Mouse (Mus musculus): ENCODE measurements around the gene Cmtr1.
A peak's percentile ranks its signal among the peaks of the same experiment; 100 is the strongest.

Cmtr1 gene

DNA sequence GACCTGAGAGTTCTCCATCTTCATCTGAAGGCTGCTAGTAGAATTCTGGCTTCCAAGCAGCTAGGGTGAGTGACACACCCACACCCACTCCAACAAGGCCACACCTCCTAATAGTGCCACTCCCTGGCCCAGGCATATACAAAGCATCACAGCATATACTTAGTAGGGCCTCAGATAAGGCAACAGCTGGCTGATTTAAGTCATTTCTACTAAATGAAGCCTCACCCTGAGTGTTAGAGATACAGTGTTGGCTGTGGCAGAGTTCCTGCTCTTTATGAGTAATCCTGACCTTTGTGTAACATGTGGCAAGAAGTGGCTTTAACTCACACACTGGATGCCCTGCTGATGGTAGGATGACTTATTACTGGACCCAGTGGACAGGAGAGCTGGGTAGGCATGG, 9.5 kb downstream of the Cmtr1 start:
- no peak for DNase-seq

DNA sequence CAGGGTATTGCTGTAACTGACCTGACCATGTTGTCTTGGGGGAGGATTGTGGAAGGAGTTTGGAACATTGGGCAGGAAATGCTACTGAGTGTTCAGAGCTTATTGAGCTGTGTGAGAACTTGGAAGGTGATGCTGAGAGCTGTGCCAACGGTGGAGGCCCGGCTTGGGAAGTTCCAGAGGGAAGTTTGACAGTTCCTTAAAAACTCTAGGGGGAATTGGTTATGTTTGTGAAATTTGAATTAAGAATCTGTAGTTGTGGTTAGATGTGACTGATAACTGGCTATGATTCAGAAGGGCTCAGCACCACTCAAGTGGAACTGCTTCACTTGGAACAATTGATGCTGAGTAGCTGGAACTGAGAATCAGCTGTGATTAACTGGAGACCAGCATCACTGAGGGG, 10.6 kb downstream of the Cmtr1 start:
- DNase-seq: no peak

GRCm38 (mm10) chr17:29673325-29673724, 12.9 kb downstream of the Cmtr1 start:
- DNase-seq: no peak

DNA sequence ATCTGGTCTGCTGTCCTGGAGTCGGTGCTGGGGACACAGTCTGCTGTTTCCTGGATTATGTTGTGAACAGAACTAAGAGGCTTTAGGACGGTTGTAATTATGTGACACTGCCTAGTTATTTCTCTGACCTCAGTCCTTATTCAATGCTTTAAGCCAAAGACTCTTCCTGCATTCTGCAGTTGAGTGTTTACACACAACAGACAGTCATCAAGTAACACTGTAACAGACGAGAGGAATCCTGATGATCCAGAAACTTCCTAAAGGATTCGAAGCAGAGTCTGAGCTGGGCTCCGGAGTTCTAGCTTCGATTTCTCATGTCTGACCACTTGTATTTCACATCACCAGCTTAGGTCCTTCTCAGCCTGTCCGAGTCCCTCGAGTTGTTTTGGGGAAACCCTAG, 18.1 kb downstream of the Cmtr1 start:
- DNase-seq: no peak

- DNase-seq: peak; percentile 47 to 58
Measured at GRCm38 (mm10) chr17:29679038-29679767, 18.8 kb downstream of the Cmtr1 start.

GRCm38 (mm10) chr17:29680174-29680573, 19.8 kb downstream of the Cmtr1 start:
- no peak for DNase-seq

GRCm38 (mm10) chr17:29680921-29681320, 20.5 kb downstream of the Cmtr1 start:
- peak in 1 of 2 experiments; percentile 28 for DNase-seq

- no peak for DNase-seq
Measured at GRCm38 (mm10) chr17:29681669-29682068, 21.3 kb downstream of the Cmtr1 start.

DNA sequence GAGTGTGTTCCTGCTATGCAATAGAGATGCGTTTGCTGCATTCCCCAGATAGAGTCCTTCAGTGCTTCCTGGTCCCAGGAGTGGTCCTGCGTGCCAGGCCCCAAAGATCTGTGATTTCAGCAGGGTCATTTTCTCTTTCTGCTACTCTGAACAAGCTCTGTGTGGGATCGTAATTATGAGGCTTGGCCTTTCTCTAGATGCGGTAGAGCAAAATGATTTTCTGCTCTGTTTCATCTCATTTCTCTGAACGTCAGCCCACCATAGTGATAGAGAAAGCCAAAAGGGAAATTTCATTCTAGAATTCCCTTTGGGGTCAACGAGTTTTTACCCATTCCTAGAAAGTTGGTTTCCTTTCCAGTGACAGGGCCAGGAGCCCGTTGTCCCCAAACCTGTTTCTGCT, 21.9 kb downstream of the Cmtr1 start:
- DNase-seq: no peak

DNA sequence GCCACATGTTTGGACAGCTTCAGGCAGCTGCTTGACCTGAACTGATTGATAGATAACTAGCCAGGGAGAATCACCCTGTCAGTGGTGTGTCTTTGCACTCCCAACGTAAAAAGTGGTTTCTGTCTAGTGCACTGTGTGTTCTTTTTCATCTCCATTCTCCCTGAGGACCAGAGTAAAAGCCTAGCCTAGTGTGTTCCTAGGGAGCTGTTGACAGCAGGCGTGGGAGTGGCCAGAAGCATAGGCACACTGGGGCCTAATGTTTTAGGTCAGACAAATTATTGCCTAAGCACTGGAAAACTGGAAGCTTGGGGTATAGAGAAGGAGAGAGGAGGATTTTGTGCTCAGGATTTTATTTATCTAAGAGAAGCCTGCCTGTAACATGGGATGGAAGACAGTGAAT, 22.7 kb downstream of the Cmtr1 start:
- DNase-seq: no peak

DNA sequence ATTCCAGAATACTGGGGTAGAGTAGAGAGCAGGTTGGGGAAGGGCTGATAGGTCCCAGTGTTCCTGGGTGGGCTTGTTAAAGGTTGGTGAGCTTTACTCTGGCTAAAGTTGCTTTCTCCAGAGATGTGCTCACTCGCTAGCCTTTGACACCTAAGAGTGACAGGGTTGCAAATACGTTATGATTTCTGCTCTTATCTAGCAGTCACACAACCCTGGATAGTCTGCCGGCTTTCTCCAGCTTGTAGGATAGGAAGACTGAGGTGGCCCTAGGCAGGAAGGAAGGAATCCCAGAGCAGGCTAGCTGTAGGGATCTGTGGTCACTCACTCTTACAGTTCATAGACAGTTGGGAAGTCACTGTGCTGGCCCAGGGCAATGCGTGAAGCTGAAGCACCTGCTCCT, 23.9 kb downstream of the Cmtr1 start:
- no peak for DNase-seq

- DNase-seq: no peak
Measured at GRCm38 (mm10) chr17:29686771-29687170, 26.4 kb downstream of the Cmtr1 start.

- DNase-seq: no peak
Measured at GRCm38 (mm10) chr17:29687373-29687772, 27.0 kb downstream of the Cmtr1 start.

GRCm38 (mm10) chr17:29688610-29689009, 28.2 kb downstream of the Cmtr1 start:
- DNase-seq: no peak

- no peak for DNase-seq
Measured at GRCm38 (mm10) chr17:29690257-29690656, 29.9 kb downstream of the Cmtr1 start.

DNA sequence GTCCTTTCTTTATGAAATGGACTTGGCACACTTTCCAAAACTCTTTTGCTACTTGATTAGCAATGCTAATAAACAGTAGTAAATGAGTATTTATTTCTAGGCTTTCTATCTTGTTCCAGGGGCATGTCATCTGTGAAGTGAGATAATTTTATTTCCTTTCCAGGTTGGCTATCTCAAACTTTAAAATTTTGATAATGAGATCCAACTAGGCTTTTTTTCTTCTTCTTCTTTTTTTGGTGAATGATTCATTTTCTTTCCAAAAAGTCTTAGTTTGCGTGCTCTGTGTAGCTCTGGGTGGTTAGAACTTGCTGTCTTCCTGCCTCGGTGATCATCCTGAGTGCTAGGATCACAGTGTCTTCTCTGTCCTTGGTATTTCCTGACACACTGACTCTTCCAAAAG, 32.4 kb downstream of the Cmtr1 start:
- DNase-seq: no peak

DNA sequence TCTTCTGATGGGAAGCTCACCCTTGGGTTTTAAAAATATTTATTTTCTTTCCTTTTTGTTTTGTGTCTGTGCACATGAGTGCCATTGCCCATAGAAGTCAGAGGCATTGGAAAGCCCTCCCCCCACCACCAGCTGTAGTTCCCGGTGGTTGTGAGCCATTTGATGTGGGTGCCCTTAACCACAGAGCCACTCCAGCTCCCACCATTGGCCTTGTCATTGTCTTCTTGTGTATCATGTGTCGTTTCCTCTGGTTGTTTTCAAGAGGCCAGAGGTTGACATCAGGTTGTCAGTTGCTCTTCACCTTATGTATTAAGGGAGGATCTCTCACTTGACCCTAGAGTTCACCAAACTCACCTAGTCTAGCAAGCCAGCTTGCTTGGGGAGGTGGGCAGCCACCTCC, 33.2 kb downstream of the Cmtr1 start:
- DNase-seq: no peak

DNA sequence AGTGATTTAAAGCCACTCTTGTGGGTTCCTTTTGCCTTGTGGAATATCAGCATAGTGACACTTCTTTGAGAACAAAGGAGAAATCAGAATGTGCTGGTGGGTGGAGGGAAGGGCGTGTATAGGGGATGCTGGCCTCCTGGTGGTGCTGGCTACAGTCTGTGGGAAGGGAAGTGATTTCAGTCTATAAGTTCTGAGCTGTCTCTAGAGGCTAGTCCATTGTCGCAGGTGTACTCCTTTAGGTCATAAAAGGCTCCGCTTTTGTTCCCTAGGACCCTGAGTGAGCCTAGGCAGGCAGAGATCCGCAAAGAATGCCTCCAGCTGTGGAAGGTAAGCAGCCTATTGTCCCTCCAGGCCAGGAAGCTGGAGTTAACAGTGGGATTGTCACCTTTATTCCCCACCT, 34.1 kb downstream of the Cmtr1 start:
- no peak for DNase-seq

DNA sequence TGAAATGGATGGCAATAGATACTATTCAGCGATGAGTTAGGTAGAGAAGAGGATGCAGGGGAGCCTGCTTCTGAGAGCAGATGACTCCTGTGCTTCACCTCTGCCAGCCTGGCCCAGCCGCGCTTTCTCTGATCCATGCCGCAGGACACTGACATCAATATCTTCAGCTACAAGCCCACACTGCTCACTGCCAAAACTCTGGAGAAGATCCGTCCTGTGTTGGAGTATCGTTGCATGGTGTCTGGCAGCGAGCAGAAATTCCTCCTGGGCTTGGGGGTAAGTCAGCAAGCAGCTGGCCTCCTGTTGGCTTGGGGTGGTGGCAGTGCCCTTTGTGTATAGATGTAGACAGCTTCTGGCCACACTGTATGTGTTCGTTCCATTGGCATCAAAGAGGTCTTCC, 36.5 kb downstream of the Cmtr1 start:
- DNase-seq: no peak

DNA sequence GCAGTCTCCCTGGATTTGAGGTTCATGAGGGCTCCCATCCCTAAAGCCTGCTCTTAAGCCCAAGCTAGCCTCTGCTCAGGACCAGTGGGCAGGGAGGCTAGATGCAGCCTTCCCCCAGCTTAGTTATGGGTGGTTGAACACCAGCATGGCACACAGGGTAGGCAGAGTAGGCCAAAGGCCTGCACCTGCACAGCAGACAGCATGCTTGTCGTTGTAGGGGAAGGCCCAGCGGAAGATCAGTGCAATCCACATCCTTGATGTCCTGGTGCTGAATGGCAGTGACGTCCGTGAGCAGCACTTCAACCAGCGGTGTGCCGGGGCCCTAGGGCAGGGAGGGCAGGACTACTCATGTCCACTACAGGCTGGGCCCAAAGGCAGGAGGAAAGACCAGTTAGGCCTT, 38.0 kb downstream of the Cmtr1 start:
- DNase-seq: no peak

DNA sequence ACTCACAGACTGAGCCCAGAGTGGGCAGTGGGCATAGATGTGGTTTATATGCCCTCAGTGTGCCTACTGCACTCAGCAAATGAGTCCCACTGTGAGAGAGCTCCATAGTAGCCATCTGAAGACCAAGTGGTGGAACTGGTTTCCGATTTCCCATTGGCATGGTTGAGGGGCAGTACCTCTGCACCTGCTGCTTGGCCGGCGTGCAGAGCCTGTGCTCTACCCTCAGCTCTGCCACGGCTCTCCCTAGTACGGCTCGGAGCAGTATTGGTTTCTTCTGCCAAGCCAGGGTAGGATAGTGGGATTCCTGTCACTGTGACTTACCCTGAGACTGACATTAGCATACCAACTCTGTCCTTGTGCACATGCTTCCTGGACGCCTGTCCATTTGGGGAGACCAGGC, 40.2 kb downstream of the Cmtr1 start:
- DNase-seq: no peak

DNA sequence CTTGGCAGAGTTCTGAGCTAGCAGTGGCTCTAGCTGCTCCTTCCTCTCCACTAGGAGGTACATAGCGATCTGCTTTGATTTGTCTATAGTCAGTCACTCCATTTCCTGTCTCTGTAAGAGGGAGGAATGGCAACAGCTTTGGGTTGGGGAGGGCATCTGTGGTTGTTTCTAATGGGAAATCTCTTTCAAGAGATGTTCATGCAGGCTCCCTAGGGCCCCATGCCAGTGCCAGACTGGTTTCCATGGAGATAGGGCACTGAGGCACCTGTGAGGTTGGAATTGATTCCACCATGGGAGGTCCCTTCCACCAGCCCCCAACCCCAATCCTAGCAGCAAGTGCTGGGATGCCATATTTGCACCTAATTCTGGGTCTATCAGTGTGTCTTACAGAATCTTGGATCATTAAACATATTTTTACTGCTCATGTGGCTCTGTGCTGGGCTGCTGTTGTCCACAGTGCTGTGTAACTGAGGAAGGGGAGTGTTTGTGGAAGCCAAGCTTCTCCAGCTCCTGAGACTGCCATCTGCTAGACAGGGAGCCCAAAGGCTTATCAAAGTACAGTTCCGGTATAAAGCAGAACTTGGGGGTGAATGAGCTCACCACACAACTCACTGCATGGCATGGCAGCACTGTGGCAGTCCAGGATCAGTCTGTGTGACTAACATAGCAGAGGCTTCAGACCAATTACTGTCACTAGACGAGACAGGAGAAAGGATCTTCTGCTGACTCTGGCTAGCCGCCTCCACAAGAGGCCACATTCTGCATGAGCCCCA, 42.7 kb downstream of the Cmtr1 start:
- DNase-seq: no peak

DNA sequence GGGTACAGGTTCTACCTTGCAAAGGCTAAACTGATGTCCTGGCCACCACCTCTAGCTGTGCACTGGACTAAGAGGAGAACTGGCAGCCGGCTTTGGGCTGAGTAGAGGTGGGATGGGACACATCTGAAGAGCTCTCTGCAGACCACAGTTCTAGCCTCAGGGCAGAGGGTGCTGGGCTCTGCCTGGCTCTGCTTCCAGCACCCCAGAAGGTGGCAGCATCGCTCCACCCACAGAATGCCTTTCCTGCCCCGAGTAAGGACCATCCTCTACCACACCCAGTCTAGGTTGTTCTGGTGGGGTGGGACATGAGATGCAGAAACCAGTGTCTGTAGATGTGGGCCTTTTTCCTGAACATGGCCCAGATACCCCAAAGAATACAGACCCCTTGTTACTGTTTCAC, 44.4 kb downstream of the Cmtr1 start:
- peak; percentile 77 to 78 for DNase-seq

DNA sequence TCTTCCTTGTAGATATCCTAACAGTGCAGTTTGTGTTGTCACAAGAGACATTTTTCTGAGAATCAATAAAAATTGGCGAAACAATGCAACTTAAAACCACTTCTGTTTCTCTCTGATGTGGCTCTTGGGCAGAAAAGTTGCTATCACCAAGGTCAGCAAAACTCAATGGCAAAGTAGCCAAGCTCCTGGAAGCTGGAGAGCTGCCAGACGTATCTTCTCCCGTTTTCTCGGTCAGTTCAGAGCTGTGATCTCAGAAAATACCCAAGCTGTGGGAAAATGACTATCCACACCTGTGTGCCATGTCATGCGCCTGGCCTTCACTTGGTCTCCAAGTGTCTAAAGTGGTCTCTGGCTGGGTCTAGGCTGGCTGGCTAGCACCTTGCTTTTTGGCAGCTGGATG, 45.5 kb downstream of the Cmtr1 start:
- DNase-seq: no peak

Data from B cell, adult 2 months (primary cell).